ENCODE assay signal across 8 mouse cellular contexts in genomic region chr5:72647418-72647907, GRCm38 (mm10). TPM values are rescaled to one million over a fixed set of nuclear protein-coding genes. Genes with fewer than 3 reads are reported as not detected.
DNase-seq lines count a peak whose midpoint lies in the region; ATAC-seq lines count a peak whose summit lies in the region.

Gene Nipal1 (plus strand): TSS chr5:72647795.

- under 1% methylated on average over 25 of the region's 25 CpGs for WGBS in embryonic facial prominence, embryonic 12.5 days
- under 1% methylated on average over 25 of the region's 25 CpGs for WGBS in heart, embryonic 15.5 days

- peak; percentile 89 for ATAC-seq in embryonic facial prominence, embryonic 12.5 days (ENCODE audit: insufficient number of reproducible peaks, insufficient read depth, low FRiP score, low TSS enrichment)
- peak; percentile 87 for ATAC-seq in heart, embryonic 15.5 days (replicated peaks; ENCODE audit: insufficient number of reproducible peaks, insufficient read depth, low FRiP score, low read depth)

- peak within 1 kb of the TSS; percentile 77 for H3K4me2 ChIP-seq in embryonic facial prominence, embryonic 12.5 days (replicated peaks)
- peak within 1 kb of the TSS; percentile 97 for H3K4me2 ChIP-seq in heart, embryonic 15.5 days

- H3K4me1 ChIP-seq in embryonic facial prominence, embryonic 12.5 days, result no peaks in the 10 kb centered on the region
- H3K4me1 ChIP-seq in heart, embryonic 15.5 days (replicated peaks), result peaks cover 9% of the 10 kb centered on the region
- peaks cover 16% of the 10 kb centered on the region for H3K4me1 ChIP-seq in megakaryocyte, embryonic 14.5 days

- peak within 1 kb of the TSS; percentile 42 for H3K4me3 ChIP-seq in embryonic facial prominence, embryonic 12.5 days
- peak within 1 kb of the TSS; percentile 61 for H3K4me3 ChIP-seq in heart, embryonic 15.5 days
- H3K4me3 ChIP-seq in megakaryocyte, embryonic 14.5 days (replicated peaks), result peak within 1 kb of the TSS; percentile 89

- H3K27me3 ChIP-seq in embryonic facial prominence, embryonic 12.5 days, result peaks cover 17% of the 10 kb centered on the region; the same call in 1 of the 2 replicates
- peaks cover 39% of the 10 kb centered on the region for H3K27me3 ChIP-seq in heart, embryonic 15.5 days
- H3K27me3 ChIP-seq in megakaryocyte, embryonic 14.5 days (replicated peaks), result peaks cover 56% of the 10 kb centered on the region

- DNase-seq in 3T3-L1 (ENCODE audit: low read depth, low spot score), result peak; percentile 86
- DNase-seq in NIH3T3 (ENCODE audit: low read depth), result peak; percentile 85
- DNase-seq in kidney, postnatal 25 days, result peak; percentile 56 to 80
- peak; percentile 6 to 7 for DNase-seq in right cerebral cortex, adult 2 months (ENCODE audit: low spot score in 2 of 2)
- DNase-seq in urinary bladder, postnatal 14 days (ENCODE audit: low spot score), result peak; percentile 72

- no peaks in the 10 kb centered on the region for H3K9me3 ChIP-seq in embryonic facial prominence, embryonic 12.5 days
- H3K9me3 ChIP-seq in heart, embryonic 15.5 days (replicated peaks), result no peaks in the 10 kb centered on the region
- H3K9me3 ChIP-seq in megakaryocyte, embryonic 14.5 days, result no peaks in the 10 kb centered on the region

- peak within 1 kb of the TSS; percentile 37; the same call in 1 of the 2 replicates for H3K9ac ChIP-seq in embryonic facial prominence, embryonic 12.5 days
- H3K9ac ChIP-seq in heart, embryonic 15.5 days, result peak within 1 kb of the TSS; percentile 53

- H3K27ac ChIP-seq in embryonic facial prominence, embryonic 12.5 days, result no peak within 1 kb of the TSS
- H3K27ac ChIP-seq in heart, embryonic 15.5 days, result no peak within 1 kb of the TSS

- H3K36me3 ChIP-seq in embryonic facial prominence, embryonic 12.5 days, result no peaks in the 10 kb centered on the region
- no peaks in the 10 kb centered on the region for H3K36me3 ChIP-seq in heart, embryonic 15.5 days
- no peaks in the 10 kb centered on the region for H3K36me3 ChIP-seq in megakaryocyte, embryonic 14.5 days (replicated peaks; ENCODE audit: low read length)

RNA-seq across cellular contexts. Expression of gene Nipal1, which starts in this region (rescaled TPM):
- polyA plus RNA-seq in embryonic facial prominence, embryonic 12.5 days (2016; fragmentation: Nextera tagmentation; extraction: Ambion mirVana), result 0.56 and 1.1 TPM in 2 replicates
- polyA plus RNA-seq in heart, embryonic 15.5 days (2015; fragmentation: Nextera tagmentation; extraction: Ambion mirVana), result 0.34 and 0.40 TPM in 2 replicates
- not detected in 2 replicates for polyA plus RNA-seq in megakaryocyte, embryonic 14.5 days (2012; ENCODE audit: insufficient read depth, low replicate concordance)

Comparison
In these comparisons a context has a peak if more than half of its experiments do, and no peak if none do; other contexts are left out.
1. Peak in ATAC-seq, H3K4me3 ChIP-seq, H3K9ac ChIP-seq and H3K4me2 ChIP-seq in heart, embryonic 15.5 days; RNA of the gene not detected or under 1 TPM.
2. DNase-seq: peak in every context shown above with its lines; median percentile 86 in 3T3-L1; 85 in NIH3T3; 72 in urinary bladder, postnatal 14 days; 68 in kidney, postnatal 25 days; 6 in right cerebral cortex, adult 2 months.